Mouse (Mus musculus) heart, postnatal 0 days (tissue): ENCODE data around the gene Fam174b. TPM values are rescaled to one million over a fixed set of nuclear protein-coding genes. Genes with fewer than 3 reads are reported as not detected.

Experiments
- ATAC-seq: fragments of 200-750 bp; cut with Nextera tagmentation; 2 replicates; pipeline ENCODE4 v1.8.0; 2017; ENCODE audit warnings: low read depth, moderate number of reproducible peaks, moderate library complexity; ENCODE audit not compliant: insufficient read depth
- DNase-seq: peaks from one replicate; pipeline ENCODE4 v3.0.0-alpha.2; 2016; ENCODE audit warnings: low spot score
- H3K27ac ChIP-seq: fragments of 300-500 bp; sonication (generic); 2 replicates; pipeline ENCODE4 v1.5.1; 2014; ENCODE audit warnings: low read depth, mild to moderate bottlenecking
- H3K27me3 ChIP-seq: fragments of 300-500 bp; sonication (generic); 2 replicates; pipeline ENCODE4 v1.6.1; 2014; ENCODE audit warnings: low read length, mixed read lengths; ENCODE audit not compliant: control insufficient read depth, insufficient read depth
- H3K36me3 ChIP-seq: fragments of 300-500 bp; sonication (generic); replicated peaks from 2 replicates; pipeline ENCODE4 v1.6.1; 2014; ENCODE audit warnings: low read length, mixed read lengths; ENCODE audit not compliant: control insufficient read depth, insufficient read depth
- H3K4me1 ChIP-seq: fragments of 300-500 bp; sonication (generic); 2 replicates; pipeline ENCODE4 v1.6.1; 2014; ENCODE audit warnings: antibody characterized with exemption; ENCODE audit not compliant: control insufficient read depth, insufficient read depth
- H3K4me2 ChIP-seq: fragments of 300-500 bp; sonication (generic); 2 replicates; pipeline ENCODE4 v1.6.1; 2014; ENCODE audit warnings: low read depth, mild to moderate bottlenecking, low read length, moderate library complexity
- H3K4me3 ChIP-seq: fragments of 300-500 bp; sonication (generic); 2 replicates; pipeline ENCODE4 v1.5.1; 2014; ENCODE audit warnings: low read depth, low read length
- H3K9ac ChIP-seq: fragments of 300-500 bp; sonication (generic); replicated peaks from 2 replicates; pipeline ENCODE4 v1.6.1; 2014; ENCODE audit warnings: low read depth, low read length, mixed read lengths
- H3K9me3 ChIP-seq: fragments of 300-500 bp; sonication (generic); replicated peaks from 2 replicates; pipeline ENCODE4 v1.6.1; 2016; ENCODE audit warnings: low read length; ENCODE audit not compliant: control insufficient read depth
- CTCF ChIP-seq: IDR thresholded peaks from 2 replicates; pipeline ENCODE4 v1.5.1; 2016; ENCODE audit warnings: antibody characterized with exemption, control low read depth, low read depth
- EP300 ChIP-seq: IDR thresholded peaks from 2 replicates; pipeline ENCODE4 v1.6.1; 2016; ENCODE audit warnings: antibody characterized with exemption, low read depth
- WGBS: fragments of 180-500 bp; shearing (Covaris S2); extraction: QIAGEN DNeasy Blood & Tissue Kit; methylation state at CpG from one replicate; pipeline ENCODE4 v1.1.7; 2014; 5-methylcytosine and 5-hydroxymethylcytosine counted together
- polyA plus RNA-seq: library from polyadenylated mRNA; unstranded; fragments of >200 nt; fragmentation: Nextera tagmentation; extraction: Ambion mirVana; gene quantifications from 2 replicates; pipeline ENCODE4 v1.2.1, GENCODE M21; 2015
- total RNA-seq: library from RNA; depleted of rRNA; stranded (reverse); fragments of >200 nt; gene quantifications from 2 replicates; pipeline ENCODE4 v1.2.3, GENCODE M21; 2014; ENCODE audit warnings: low replicate concordance

Gene Fam174b
- total and polyA plus RNA-seq, 2 experiments from 2014 or later, result 72.9 to 94.7 TPM

DNA sequence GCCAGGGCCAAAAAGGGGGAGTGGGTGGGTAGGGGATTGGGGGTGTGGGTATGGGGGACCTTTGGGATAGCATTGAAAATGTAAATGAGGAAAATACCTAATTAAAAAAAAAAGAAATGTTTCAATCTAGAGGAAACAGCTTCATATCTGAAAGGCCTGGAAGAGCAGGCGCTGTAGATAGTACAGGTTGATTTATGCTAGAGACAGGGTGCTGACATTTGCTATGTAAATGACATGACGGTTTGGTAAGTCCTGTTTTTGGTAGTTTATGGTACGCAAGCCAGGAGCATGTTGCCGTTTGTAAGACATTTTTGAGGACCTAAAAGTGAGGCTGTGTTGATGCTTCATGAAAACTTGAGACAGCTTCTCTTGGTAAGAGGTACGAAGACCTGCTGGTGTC, 24.6 kb downstream of the Fam174b start:
- DNase-seq, result no peak
- no peak overlapping the region for H3K27ac ChIP-seq
- 82% methylated on average over 5 of the region's 5 CpGs for WGBS
- H3K4me3 ChIP-seq, result no peak overlapping the region
- no peaks in the 10 kb centered on the region for H3K9me3 ChIP-seq
- H3K4me1 ChIP-seq, result peaks cover 20% of the 10 kb centered on the region
- no peak for TF ChIP-seq CTCF
- no peak for TF ChIP-seq EP300
- H3K27me3 ChIP-seq, result no peaks in the 10 kb centered on the region
- H3K9ac ChIP-seq, result no peak overlapping the region
- H3K4me2 ChIP-seq, result no peak overlapping the region
- no peak for ATAC-seq
- peaks cover 8% of the 10 kb centered on the region; the same call in 1 of the 2 replicates for H3K36me3 ChIP-seq

DNA sequence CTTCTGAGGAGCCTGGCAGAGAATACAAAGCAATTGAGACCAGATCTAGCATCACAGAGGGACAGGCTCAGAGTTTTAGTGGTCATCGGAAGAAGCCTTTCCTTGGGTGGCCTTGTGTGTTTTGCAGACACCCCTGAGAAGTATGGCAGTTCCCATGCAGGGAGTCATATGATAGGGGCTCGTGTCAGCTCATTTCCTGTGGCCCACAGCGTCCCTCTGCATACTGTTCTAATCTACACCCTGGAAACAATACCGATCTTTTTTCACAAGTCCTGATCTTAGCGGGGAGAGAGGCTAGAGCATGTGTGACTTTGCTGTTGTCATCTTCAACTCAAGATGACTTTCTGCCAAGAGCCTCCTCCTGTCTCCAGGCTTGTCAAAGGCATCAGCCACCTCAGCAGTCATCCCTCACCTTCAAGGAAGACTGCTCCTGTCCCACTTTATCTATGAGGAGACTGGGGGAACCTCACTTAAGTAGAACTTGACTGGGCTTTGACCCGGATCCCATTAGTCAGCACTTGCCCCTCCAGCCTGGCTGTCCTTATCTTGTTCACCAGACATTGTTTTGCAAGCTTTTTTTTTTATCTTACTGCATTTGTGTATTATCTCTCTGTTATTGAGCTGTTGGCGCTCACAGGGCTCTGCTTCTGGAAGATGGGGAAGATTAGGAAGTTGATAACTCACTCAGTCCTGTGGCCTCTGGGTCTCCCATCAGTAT, 25.2 kb downstream of the Fam174b start:
- Histone ChIP-seq H3K4me2 (no peak overlapping the region), H3K27ac (no peak overlapping the region), H3K27me3 (no peaks in the 10 kb centered on the region), H3K9me3 (no peaks in the 10 kb centered on the region), H3K36me3 (peaks cover 8% of the 10 kb centered on the region; the same call in 1 of the 2 replicates), H3K4me1 (peaks cover 21% of the 10 kb centered on the region), H3K9ac (no peak overlapping the region), H3K4me3 (no peak overlapping the region)
- DNase-seq (no peak), ATAC-seq (no peak)
- WGBS, result 23% methylated on average over 7 of the region's 7 CpGs
- TF ChIP-seq EP300, result no peak
- no peak for TF ChIP-seq CTCF

DNA sequence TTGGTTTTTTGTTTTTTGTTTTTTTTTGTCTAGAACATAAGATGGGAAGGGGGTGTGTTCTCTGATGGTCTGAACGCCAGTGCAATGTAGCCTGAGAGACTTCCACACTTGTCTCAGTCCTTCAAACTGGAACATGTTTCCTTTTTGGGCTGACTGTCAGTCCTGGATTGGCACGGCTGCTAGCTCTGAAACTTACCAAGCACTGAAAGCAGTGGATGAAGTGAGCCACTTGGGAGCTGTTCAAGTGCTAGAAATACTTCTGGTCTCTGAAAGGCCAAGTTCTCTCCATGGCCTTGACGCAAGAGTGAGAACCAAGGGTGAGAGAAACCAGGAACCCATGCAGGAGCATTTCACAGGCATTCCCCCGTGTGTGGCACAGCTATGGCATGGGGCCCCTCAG, 29.1 kb downstream of the Fam174b start:
- Histone ChIP-seq H3K4me1 (peaks cover 33% of the 10 kb centered on the region), H3K27ac (peak overlapping the region; percentile 60), H3K9me3 (no peaks in the 10 kb centered on the region), H3K36me3 (0 out of 2 replicates have a peak, but pooled peaks cover 8% of the 10 kb centered on the region), H3K4me2 (no peak overlapping the region), H3K4me3 (no peak overlapping the region), H3K9ac (no peak overlapping the region), H3K27me3 (no peaks in the 10 kb centered on the region)
- ATAC-seq (peak; percentile 63), DNase-seq (peak; percentile 56)
- 40% methylated on average over 4 of the region's 4 CpGs for WGBS
- TF ChIP-seq CTCF (no peak), EP300 (no peak)

DNA sequence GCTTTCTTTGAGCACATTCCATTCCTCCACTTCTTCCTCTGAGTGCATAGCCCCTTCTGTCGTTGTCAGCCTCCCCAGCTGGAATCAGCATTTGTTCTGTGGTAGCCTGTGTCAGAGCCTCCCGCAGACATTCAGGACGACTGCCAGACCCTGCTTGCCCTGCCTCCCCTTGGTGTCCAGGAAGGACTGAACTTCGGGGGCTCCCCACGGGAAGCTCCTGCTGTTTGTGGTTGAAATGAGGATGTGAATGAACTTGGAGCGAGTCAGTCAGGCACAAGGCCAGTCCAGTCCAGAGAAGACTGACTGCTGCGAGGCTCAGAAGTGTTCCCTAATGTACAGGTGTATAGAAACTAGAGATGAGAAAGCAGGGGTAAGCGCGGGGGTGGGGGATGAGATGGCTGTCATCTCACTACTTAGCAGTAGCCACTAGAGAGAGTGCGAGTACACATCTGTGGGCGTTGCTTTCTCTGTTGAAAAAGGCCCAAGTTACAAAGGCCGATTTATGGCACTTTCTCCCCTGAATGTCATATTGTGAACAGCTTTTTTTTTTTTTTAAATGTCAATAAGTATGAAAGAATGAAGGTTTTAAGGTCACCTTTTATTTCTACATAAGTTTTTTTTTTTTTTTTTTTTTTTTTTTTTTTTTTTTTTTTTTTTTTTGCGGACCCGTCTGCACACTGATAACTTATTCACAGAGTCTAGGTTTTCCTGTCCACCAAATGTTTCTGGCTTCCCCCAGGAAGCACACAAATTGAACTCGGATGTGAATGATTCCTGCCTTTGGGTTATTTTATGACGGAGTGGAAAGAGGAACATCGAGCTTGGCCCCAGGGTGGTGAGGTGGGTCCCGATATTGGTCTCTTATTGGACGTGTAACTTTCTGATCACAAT, 31.5 kb downstream of the Fam174b start:
- no peak overlapping the region for H3K9ac ChIP-seq
- H3K4me1 ChIP-seq, result peaks cover 37% of the 10 kb centered on the region
- H3K36me3 ChIP-seq, result 0 out of 2 replicates have a peak, but pooled peaks cover 4% of the 10 kb centered on the region
- no peaks in the 10 kb centered on the region for H3K27me3 ChIP-seq
- H3K4me3 ChIP-seq, result 0 out of 2 replicates have a peak overlapping the region, but pooled peaks have one; percentile 9
- H3K4me2 ChIP-seq, result peak overlapping the region; percentile 27; the same call in 1 of the 2 replicates
- 35% methylated on average over 19 of the region's 19 CpGs for WGBS
- ATAC-seq, result no peak; the same call in 1 of the 2 replicates
- peak overlapping the region; percentile 52 for H3K27ac ChIP-seq
- H3K9me3 ChIP-seq, result no peaks in the 10 kb centered on the region
- peak; percentile 24 for DNase-seq
- TF ChIP-seq EP300 (no peak), CTCF (peak; percentile 14; the same call in 1 of the 2 replicates)

DNA sequence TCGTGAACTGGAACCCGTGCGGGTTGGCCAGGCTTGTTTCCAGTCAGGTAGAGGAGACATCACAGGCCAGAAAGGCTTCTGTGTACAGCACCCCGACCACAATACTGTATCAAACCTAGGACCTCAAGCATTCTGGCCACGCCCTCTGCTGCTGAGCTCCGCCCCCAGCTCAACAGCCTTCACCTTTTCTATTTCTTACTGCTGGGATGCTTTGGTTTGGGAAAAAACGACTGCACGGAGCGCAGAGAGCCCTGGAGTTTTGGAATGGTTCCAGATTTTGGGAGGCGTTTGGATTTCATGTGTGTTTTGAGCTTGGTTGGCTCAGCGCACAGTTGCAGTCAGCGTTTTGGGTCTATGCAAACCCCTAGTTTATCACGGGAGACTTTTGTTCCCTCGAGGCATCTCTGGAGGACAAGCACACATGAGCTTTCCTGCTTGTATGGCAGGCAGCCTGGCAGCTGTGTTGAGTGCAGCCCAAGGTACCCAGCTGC, 32.2 kb downstream of the Fam174b start:
- TF ChIP-seq CTCF (no peak), EP300 (no peak)
- peaks cover 37% of the 10 kb centered on the region for H3K4me1 ChIP-seq
- WGBS, result 55% methylated on average over 14 of the region's 14 CpGs
- DNase-seq (no peak), ATAC-seq (no peak)
- H3K4me2 ChIP-seq, result no peak overlapping the region
- no peaks in the 10 kb centered on the region for H3K9me3 ChIP-seq
- H3K27ac ChIP-seq, result no peak overlapping the region
- H3K9ac ChIP-seq, result no peak overlapping the region
- H3K4me3 ChIP-seq, result no peak overlapping the region
- H3K36me3 ChIP-seq, result 0 out of 2 replicates have a peak, but pooled peaks cover 2% of the 10 kb centered on the region
- H3K27me3 ChIP-seq, result no peaks in the 10 kb centered on the region
